Mouse (Mus musculus): Measurements from ENCODE around the gene Nxph1. TPM values are rescaled to one million over a fixed set of nuclear protein-coding genes. Genes with fewer than 3 reads are reported as not detected.

The Nxph1 gene
- total and polyA plus RNA-seq, 3 experiments = not detected

DNA sequence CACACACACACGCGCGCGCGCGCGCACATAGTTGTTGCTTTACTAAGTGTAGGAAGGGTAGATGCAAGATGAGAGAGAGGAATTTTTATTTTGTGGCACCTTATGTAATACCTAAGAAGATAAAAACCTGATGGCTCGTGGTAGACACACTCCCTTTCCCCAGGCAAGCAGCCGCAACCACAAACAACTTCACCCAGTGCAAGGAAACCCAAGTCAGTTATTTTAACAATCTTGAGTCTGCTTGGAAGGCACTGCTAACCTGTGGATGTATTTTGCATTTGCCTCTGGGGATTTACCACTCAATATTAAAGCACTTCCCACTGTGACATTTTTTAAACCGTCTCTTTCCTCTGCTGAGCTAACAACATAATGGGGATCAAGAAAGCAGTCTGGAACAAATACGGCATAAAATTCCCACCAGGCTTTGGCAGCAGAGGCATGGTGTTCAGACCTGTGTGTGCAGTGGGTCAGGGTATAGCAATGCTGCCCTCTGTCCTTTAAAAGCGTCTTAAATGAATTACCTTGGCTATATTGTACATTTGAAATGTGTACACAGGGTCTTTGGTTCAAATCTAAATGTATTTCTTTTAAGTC, 176.2 kb downstream of the Nxph1 start:
- H3K27me3 ChIP-seq (ENCODE audit: control insufficient read depth, insufficient read depth, low read length) = no peaks in the 10 kb centered on the region
- H3K4me3 ChIP-seq = no peak overlapping the region
- H3K36me3 ChIP-seq (ENCODE audit: control insufficient read depth, insufficient read depth, low read length) = no peaks in the 10 kb centered on the region
- no peaks in the 10 kb centered on the region for H3K4me1 ChIP-seq (ENCODE audit: control insufficient read depth, insufficient read depth, low read length)
- no peak overlapping the region for H3K9ac ChIP-seq (ENCODE audit: low read depth, low read length)
- 87% methylated on average over 12 of the region's 12 CpGs for WGBS
- intact Hi-C loops (cut with DNase I) = no loop called here
- no peak for TF ChIP-seq CTCF (IDR thresholded peaks at IDR 0.05)
- no peak for TF ChIP-seq EP300 (IDR thresholded peaks at IDR 0.05; ENCODE audit: insufficient read depth, low read depth, low read length)
- TF ChIP-seq POLR2A (IDR thresholded peaks at IDR 0.05; ENCODE audit: insufficient read depth, low read depth, low read length) = no peak
- no peaks in the 10 kb centered on the region for H3K79me2 ChIP-seq (replicated peaks; ENCODE audit: control insufficient read depth, insufficient read depth, low read length)
- no peak for DNase-seq
- no peak overlapping the region for H3K27ac ChIP-seq

DNA sequence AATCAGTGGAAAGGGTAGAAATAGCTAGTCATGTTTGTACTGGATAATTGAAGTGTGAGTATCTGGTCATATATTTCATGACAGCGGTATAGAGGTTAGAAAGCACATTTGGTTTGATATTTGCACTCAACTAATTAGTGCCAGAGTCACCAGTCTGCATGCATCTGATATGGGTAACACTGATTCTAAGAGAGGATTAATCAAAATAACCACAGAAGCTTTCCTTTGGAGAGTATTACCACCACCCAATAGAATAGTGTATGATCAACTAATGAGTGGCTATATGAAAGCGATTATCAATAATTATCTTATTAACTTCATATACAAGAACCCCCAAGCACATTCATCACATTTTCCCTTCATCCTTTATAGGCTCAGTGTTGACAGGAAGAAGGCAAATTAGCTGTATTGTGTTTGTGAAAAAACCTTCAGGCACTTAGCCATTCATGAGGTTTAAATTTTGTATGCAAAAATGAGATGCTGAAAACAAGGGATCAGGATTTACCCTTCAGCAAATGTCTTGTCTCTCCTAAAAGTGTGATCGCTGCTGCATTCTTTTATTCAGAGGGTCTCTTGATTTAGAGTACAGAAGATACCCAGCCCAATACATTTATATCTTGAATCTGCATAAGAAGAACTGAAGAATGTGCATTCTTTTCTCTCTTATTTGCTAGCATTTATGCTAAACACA, 185.5 kb downstream of the Nxph1 start:
- H3K4me3 ChIP-seq = no peak overlapping the region
- H3K36me3 ChIP-seq (ENCODE audit: control insufficient read depth, insufficient read depth, low read length) = no peaks in the 10 kb centered on the region
- TF ChIP-seq CTCF (IDR thresholded peaks at IDR 0.05) (no peak), EP300 (IDR thresholded peaks at IDR 0.05; ENCODE audit: insufficient read depth, low read depth, low read length) (no peak), POLR2A (IDR thresholded peaks at IDR 0.05; ENCODE audit: insufficient read depth, low read depth, low read length) (no peak)
- 66% methylated on average over 3 of the region's 3 CpGs for WGBS
- H3K9ac ChIP-seq (ENCODE audit: low read depth, low read length) = no peak overlapping the region
- intact Hi-C loops (cut with DNase I) = no loop called here
- H3K27ac ChIP-seq = no peak overlapping the region
- H3K27me3 ChIP-seq (ENCODE audit: control insufficient read depth, insufficient read depth, low read length) = no peaks in the 10 kb centered on the region
- DNase-seq = no peak
- no peaks in the 10 kb centered on the region for H3K4me1 ChIP-seq (ENCODE audit: control insufficient read depth, insufficient read depth, low read length)
- H3K79me2 ChIP-seq (replicated peaks; ENCODE audit: control insufficient read depth, insufficient read depth, low read length) = no peaks in the 10 kb centered on the region

GRCm38 (mm10) chr6:9147966-9148365, 199.7 kb downstream of the Nxph1 start:
- Histone ChIP-seq H3K27ac (no peak overlapping the region), H3K36me3 (ENCODE audit: control insufficient read depth, insufficient read depth, low read length) (no peaks in the 10 kb centered on the region), H3K79me2 (replicated peaks; ENCODE audit: control insufficient read depth, insufficient read depth, low read length) (no peaks in the 10 kb centered on the region), H3K27me3 (ENCODE audit: control insufficient read depth, insufficient read depth, low read length) (no peaks in the 10 kb centered on the region), H3K4me1 (ENCODE audit: control insufficient read depth, insufficient read depth, low read length) (no peaks in the 10 kb centered on the region), H3K4me3 (no peak overlapping the region), H3K9ac (ENCODE audit: low read depth, low read length) (no peak overlapping the region)
- intact Hi-C loops (cut with DNase I) = no loop called here
- no peak for DNase-seq
- no peak for TF ChIP-seq POLR2A (IDR thresholded peaks at IDR 0.05; ENCODE audit: insufficient read depth, low read depth, low read length)
- TF ChIP-seq EP300 (IDR thresholded peaks at IDR 0.05; ENCODE audit: insufficient read depth, low read depth, low read length) = no peak
- TF ChIP-seq CTCF (IDR thresholded peaks at IDR 0.05) = no peak

DNA sequence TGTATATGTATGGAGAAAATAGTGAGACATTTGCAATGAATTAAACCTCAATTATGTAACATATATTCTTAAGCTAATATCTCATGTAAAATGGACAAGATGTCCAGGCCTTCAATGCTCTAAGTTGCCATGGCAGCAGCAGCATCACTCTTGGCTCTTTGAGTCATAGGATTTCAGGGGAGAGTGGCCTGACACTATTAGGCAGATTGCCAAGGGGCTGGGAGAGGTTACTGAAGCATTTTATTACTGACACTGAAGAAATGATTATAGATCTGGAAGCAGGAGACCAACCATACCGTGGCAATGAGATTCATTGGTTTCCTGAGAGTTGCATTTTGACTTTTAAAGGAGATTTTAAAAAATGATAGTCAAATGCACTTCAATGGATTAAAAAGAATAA, 201.6 kb downstream of the Nxph1 start:
- H3K27ac ChIP-seq = no peak overlapping the region
- intact Hi-C loops (cut with DNase I) = no loop called here
- no peaks in the 10 kb centered on the region for H3K27me3 ChIP-seq (ENCODE audit: control insufficient read depth, insufficient read depth, low read length)
- no peaks in the 10 kb centered on the region for H3K79me2 ChIP-seq (replicated peaks; ENCODE audit: control insufficient read depth, insufficient read depth, low read length)
- no peak overlapping the region for H3K4me3 ChIP-seq
- H3K9ac ChIP-seq (ENCODE audit: low read depth, low read length) = no peak overlapping the region
- WGBS = 47% methylated on average over 1 of the region's 1 CpGs
- no peaks in the 10 kb centered on the region for H3K36me3 ChIP-seq (ENCODE audit: control insufficient read depth, insufficient read depth, low read length)
- TF ChIP-seq EP300 (IDR thresholded peaks at IDR 0.05; ENCODE audit: insufficient read depth, low read depth, low read length) (no peak), POLR2A (IDR thresholded peaks at IDR 0.05; ENCODE audit: insufficient read depth, low read depth, low read length) (no peak), CTCF (IDR thresholded peaks at IDR 0.05) (no peak)
- DNase-seq = no peak
- no peaks in the 10 kb centered on the region for H3K4me1 ChIP-seq (ENCODE audit: control insufficient read depth, insufficient read depth, low read length)

- H3K27ac ChIP-seq = no peak overlapping the region
- 56% methylated on average over 2 of the region's 2 CpGs for WGBS
Measured at GRCm38 (mm10) chr6:9159191-9159590, 211.0 kb downstream of the Nxph1 start.

DNA sequence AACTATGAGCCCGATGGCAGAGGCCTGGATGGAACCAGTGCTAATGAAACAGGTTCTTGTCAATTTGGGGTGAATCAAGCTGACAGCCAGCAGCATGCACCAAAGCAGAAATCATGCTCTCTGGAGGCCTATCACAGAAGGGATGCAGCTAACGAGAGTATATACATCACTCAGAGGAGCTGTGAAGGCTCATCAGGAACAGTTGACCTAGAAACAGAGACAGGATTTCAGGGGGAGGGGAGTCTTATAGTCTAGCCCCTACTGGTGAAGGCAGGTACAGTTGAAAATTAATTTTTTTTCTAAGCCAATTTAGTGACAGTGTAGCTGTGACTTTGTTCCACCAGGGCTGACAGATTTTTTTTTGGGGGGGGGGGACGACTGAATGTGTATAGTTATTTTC, 234.2 kb downstream of the Nxph1 start:
- 53% methylated on average over 3 of the region's 3 CpGs for WGBS
- Histone ChIP-seq H3K4me3 (no peak overlapping the region), H3K36me3 (ENCODE audit: control insufficient read depth, insufficient read depth, low read length) (no peaks in the 10 kb centered on the region), H3K4me1 (ENCODE audit: control insufficient read depth, insufficient read depth, low read length) (no peaks in the 10 kb centered on the region), H3K27ac (no peak overlapping the region), H3K79me2 (replicated peaks; ENCODE audit: control insufficient read depth, insufficient read depth, low read length) (no peaks in the 10 kb centered on the region), H3K27me3 (ENCODE audit: control insufficient read depth, insufficient read depth, low read length) (no peaks in the 10 kb centered on the region), H3K9ac (ENCODE audit: low read depth, low read length) (no peak overlapping the region)
- TF ChIP-seq EP300 (IDR thresholded peaks at IDR 0.05; ENCODE audit: insufficient read depth, low read depth, low read length) (no peak), CTCF (IDR thresholded peaks at IDR 0.05) (no peak), POLR2A (IDR thresholded peaks at IDR 0.05; ENCODE audit: insufficient read depth, low read depth, low read length) (no peak)
- no peak for DNase-seq
- intact Hi-C loops (cut with DNase I) = no loop called here

More at GRCm38 (mm10) chr6:9159191-9159590, 211.0 kb downstream of the Nxph1 start:
- no peak for DNase-seq
- Histone ChIP-seq H3K9ac (ENCODE audit: low read depth, low read length) (no peak overlapping the region), H3K27me3 (ENCODE audit: control insufficient read depth, insufficient read depth, low read length) (no peaks in the 10 kb centered on the region), H3K36me3 (ENCODE audit: control insufficient read depth, insufficient read depth, low read length) (no peaks in the 10 kb centered on the region), H3K4me3 (no peak overlapping the region), H3K79me2 (replicated peaks; ENCODE audit: control insufficient read depth, insufficient read depth, low read length) (no peaks in the 10 kb centered on the region), H3K4me1 (ENCODE audit: control insufficient read depth, insufficient read depth, low read length) (no peaks in the 10 kb centered on the region)
- intact Hi-C loops (cut with DNase I) = no loop called here
- no peak for TF ChIP-seq CTCF (IDR thresholded peaks at IDR 0.05)

Data from heart, adult 2 months (tissue).